Mouse (Mus musculus) Muller cell, postnatal 12 days (primary cell): ENCODE data around the gene Ppp1cc.
"Not testable (repeated sequence)": the region's sequence is repeated elsewhere in the genome, so short reads cannot be mapped to it uniquely, and the experiment has no call there.

Experiments
- DNase-seq: peaks from one replicate; pipeline ENCODE4 v3.0.0-alpha.2; 2015; ENCODE audit errors: inconsistent ontology term

Gene Ppp1cc

GRCm38 (mm10) chr5:122212125-122212524 lies 54.0 kb downstream of the Ppp1cc start:
- DNase-seq, result no peak

GRCm38 (mm10) chr5:122212820-122213219 lies 54.7 kb downstream of the Ppp1cc start:
- not testable (repeated sequence) for DNase-seq

DNA sequence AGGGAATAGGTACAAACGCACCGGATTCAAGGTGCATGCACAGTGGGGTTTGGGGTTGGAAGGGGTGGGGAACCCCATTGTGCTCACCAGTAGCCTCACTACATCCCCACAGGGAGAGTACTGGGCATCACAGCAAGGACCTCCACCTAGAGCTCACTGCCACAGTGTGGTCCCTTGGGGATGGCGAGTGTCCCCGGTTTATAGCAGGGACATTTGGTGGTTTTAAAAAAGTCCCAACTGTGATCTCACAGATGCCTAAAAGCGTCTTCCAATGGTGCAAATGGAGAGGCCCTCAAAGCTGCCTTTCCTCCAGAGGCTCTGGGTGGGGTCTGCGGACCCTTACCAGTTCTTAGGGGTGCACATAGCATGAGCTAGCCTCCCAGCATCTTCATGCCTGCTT lies 55.8 kb downstream of the Ppp1cc start:
- DNase-seq, result no peak

GRCm38 (mm10) chr5:122217636-122218035 lies 59.6 kb downstream of the Ppp1cc start:
- no peak for DNase-seq

GRCm38 (mm10) chr5:122218109-122218905 lies 60.2 kb downstream of the Ppp1cc start:
- no peak for DNase-seq

GRCm38 (mm10) chr5:122218928-122219327 lies 60.9 kb downstream of the Ppp1cc start:
- no peak for DNase-seq

DNA sequence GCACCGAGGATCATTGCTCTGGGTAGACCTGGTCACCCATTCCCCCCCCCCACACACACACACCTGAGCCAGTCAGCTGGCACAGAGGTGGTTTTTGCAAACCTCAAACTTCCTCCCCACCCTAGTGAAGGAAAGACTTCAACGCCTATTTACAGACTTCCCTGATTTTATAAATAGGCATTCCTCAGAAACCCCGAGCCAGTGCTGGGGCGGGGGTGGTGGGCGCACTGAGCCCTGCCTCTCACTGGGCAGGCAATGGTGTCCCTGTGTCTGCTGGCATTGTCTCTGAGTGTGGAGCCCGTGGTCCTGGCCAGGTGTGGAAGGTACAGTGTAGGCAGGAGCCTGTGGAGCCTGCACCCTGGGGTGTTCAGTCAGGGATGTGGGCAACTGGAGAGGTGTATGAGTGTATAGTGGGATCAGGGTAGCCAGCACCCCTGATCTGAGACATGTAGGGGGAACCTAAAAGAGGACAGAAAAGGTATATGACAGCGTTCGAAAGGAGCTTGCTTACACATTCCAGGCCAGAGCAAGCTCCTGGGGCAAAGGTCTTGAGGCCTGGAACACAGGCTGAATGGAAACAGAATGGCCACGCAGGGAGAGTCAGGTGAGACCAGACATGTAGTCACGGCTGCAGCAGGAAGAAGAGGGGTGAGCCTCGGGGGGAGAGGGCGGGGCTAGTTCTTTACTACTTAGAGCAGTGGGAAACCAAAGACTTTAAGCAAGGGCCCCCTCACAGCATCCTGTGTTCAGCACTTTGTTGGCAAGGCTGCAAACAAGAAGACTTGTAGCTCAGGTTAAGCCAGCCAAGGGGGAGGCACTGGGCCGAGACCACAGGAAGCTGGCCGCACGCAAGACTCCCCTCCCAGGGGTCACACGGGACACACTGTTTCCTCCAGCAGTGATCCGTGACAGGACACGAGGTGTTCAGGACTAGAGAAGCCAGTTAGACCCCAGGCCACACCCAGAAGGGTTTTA lies 61.9 kb downstream of the Ppp1cc start:
- DNase-seq, result no peak

- DNase-seq, result no peak
These were observed 63.0 kb downstream of the Ppp1cc start for GRCm38 (mm10) chr5:122221085-122221484.

- no peak for DNase-seq
These were observed 66.2 kb downstream of the Ppp1cc start for GRCm38 (mm10) chr5:122224291-122224690.
